Mouse (Mus musculus) thymus, postnatal 25 days (tissue): ENCODE measurements around the gene Ocel1.

Experiments used
- DNase-seq: peaks from one replicate; pipeline ENCODE4 v3.0.0; 2022

Ocel1 gene

GRCm38 (mm10) chr8:71380178-71381171 lies 9.4 kb downstream of the Ocel1 start:
- no peak for DNase-seq

- peak; percentile 33 for DNase-seq
Measured at GRCm38 (mm10) chr8:71381421-71381970, 10.4 kb downstream of the Ocel1 start, which contains the start of gene Nr2f6. Nr2f6 (minus strand) TSS chr8:71381960.

- DNase-seq, result peak; percentile 72
Measured at GRCm38 (mm10) chr8:71381971-71382961, 11.2 kb downstream of the Ocel1 start.

GRCm38 (mm10) chr8:71383396-71383795 lies 12.3 kb downstream of the Ocel1 start:
- DNase-seq, result no peak

- DNase-seq, result no peak
Measured at GRCm38 (mm10) chr8:71383860-71384259, 12.8 kb downstream of the Ocel1 start.

GRCm38 (mm10) chr8:71385212-71385835 lies 14.2 kb downstream of the Ocel1 start:
- no peak for DNase-seq

- no peak for DNase-seq
Measured at GRCm38 (mm10) chr8:71388267-71388666, 17.2 kb downstream of the Ocel1 start.

- DNase-seq, result no peak
Measured at GRCm38 (mm10) chr8:71391696-71392095, 20.6 kb downstream of the Ocel1 start.

GRCm38 (mm10) chr8:71392391-71392790 lies 21.3 kb downstream of the Ocel1 start:
- DNase-seq, result no peak

- no peak for DNase-seq
Measured at GRCm38 (mm10) chr8:71392871-71393270, 21.8 kb downstream of the Ocel1 start.

- no peak for DNase-seq
Measured at GRCm38 (mm10) chr8:71394481-71394880, 23.4 kb downstream of the Ocel1 start.

GRCm38 (mm10) chr8:71395071-71395470 lies 24.0 kb downstream of the Ocel1 start:
- no peak for DNase-seq

- DNase-seq, result no peak
Measured at GRCm38 (mm10) chr8:71395629-71396028, 24.5 kb downstream of the Ocel1 start, which contains the start of gene Ushbp1. Ushbp1 (minus strand) TSS chr8:71395802.

- DNase-seq, result peak; percentile 87
Measured at GRCm38 (mm10) chr8:71396639-71397305, 25.7 kb downstream of the Ocel1 start, which contains the start of gene Babam1. Babam1 (plus strand) TSS chr8:71396861.

- DNase-seq, result no peak
Measured at GRCm38 (mm10) chr8:71397701-71398100, 26.6 kb downstream of the Ocel1 start.

- DNase-seq, result no peak
Measured at GRCm38 (mm10) chr8:71400826-71401225, 29.7 kb downstream of the Ocel1 start.

GRCm38 (mm10) chr8:71401454-71401853 lies 30.4 kb downstream of the Ocel1 start:
- DNase-seq, result no peak

- DNase-seq, result no peak
Measured at GRCm38 (mm10) chr8:71402446-71402964, 31.4 kb downstream of the Ocel1 start.

- DNase-seq, result no peak
Measured at GRCm38 (mm10) chr8:71403107-71403885, 32.2 kb downstream of the Ocel1 start.

GRCm38 (mm10) chr8:71404011-71404410 lies 32.9 kb downstream of the Ocel1 start:
- no peak for DNase-seq
